Mouse (Mus musculus): ENCODE measurements around the gene Lsamp. TPM values are rescaled to one million over a fixed set of nuclear protein-coding genes. Genes with fewer than 3 reads are reported as not detected.

Gene Lsamp
- total and polyA plus RNA-seq, 3 experiments, result not detected

GRCm38 (mm10) chr16:40656871-40657270 is 672.7 kb downstream of the Lsamp start:
- in situ Hi-C loops (cut with MboI; ENCODE audit: low pct_ligation_motif_present, low pct_unique_long_range_greater_than_20kb, low sequenced_read_pairs), result no loop called here

GRCm38 (mm10) chr16:40685531-40685930 is 701.4 kb downstream of the Lsamp start:
- Histone ChIP-seq H3K36me3 (replicated peaks in 1 of 2; ENCODE audit: control insufficient read depth in 1 of 2, insufficient read depth in 1 of 2, low read length in 1 of 2) (no peaks in the 10 kb centered on the region), H3K4me2 (ENCODE audit: insufficient read depth, low read depth, poor library complexity, severe bottlenecking) (no peak overlapping the region), H3K79me2 (replicated peaks; ENCODE audit: control insufficient read depth, extremely low read depth, insufficient read depth, poor library complexity, severe bottlenecking) (no peaks in the 10 kb centered on the region), H3K9ac (ENCODE audit: insufficient read depth, low read depth) (no peak overlapping the region), H3K9me3 (replicated peaks; ENCODE audit: low read length) (peaks cover 14% of the 10 kb centered on the region), H3K4me3 (replicated peaks in 1 of 3; ENCODE audit: low read depth in 2 of 3, low read length in 2 of 3, poor library complexity in 1 of 3) (no peak overlapping the region), H3K27me3 (replicated peaks) (no peaks in the 10 kb centered on the region), H3K4me1 (ENCODE audit: control insufficient read depth in 1 of 2, insufficient read depth in 2 of 2) (no peaks in the 10 kb centered on the region), H3K27ac (ENCODE audit: insufficient read depth, low read depth) (no peak overlapping the region)
- TF ChIP-seq ZNF384 (IDR thresholded peaks at IDR 0.05; ENCODE audit: low read depth, low read length), result no peak
- TF ChIP-seq JUN (IDR thresholded peaks at IDR 0.05; ENCODE audit: insufficient read depth, low read depth, low read length), result no peak
- no peak for TF ChIP-seq CTCF (conservative IDR thresholded peaks at IDR 0.05 in 1 of 2, IDR thresholded peaks at IDR 0.05 in 1 of 2; ENCODE audit: low read depth in 2 of 2, low read length in 2 of 2)
- no peak for TF ChIP-seq MEF2A (IDR thresholded peaks at IDR 0.05; ENCODE audit: borderline replicate concordance, low read depth, low read length)
- TF ChIP-seq RAD21 (IDR thresholded peaks at IDR 0.05; ENCODE audit: low read depth, low read length), result no peak
- TF ChIP-seq BHLHE40 (IDR thresholded peaks at IDR 0.05; ENCODE audit: low read depth, low read length), result no peak
- no peak for TF ChIP-seq EP300 (IDR thresholded peaks at IDR 0.05; ENCODE audit: low read length)
- no peak for TF ChIP-seq MAX (IDR thresholded peaks at IDR 0.05; ENCODE audit: low read length)
- TF ChIP-seq MYC (IDR thresholded peaks at IDR 0.05; ENCODE audit: low read depth, low read length), result no peak
- TF ChIP-seq CHD1 (IDR thresholded peaks at IDR 0.05; ENCODE audit: low read depth, low read length), result no peak
- TF ChIP-seq UBTF (IDR thresholded peaks at IDR 0.05; ENCODE audit: low read depth, low read length), result no peak
- no peak for TF ChIP-seq CHD2 (IDR thresholded peaks at IDR 0.05; ENCODE audit: low read length)
- no peak for DNase-seq (ENCODE audit: extremely low read depth)
- dilution Hi-C loops (cut with MboI; ENCODE audit: extremely low pct_ligation_motif_present, extremely low pct_unique_long_range_greater_than_20kb, low sequenced_read_pairs), result no loop called here
- in situ Hi-C loops (cut with MboI; ENCODE audit: low pct_ligation_motif_present, low pct_unique_long_range_greater_than_20kb, low sequenced_read_pairs), result no loop called here

More at GRCm38 (mm10) chr16:40656871-40657270, 672.7 kb downstream of the Lsamp start:
- Histone ChIP-seq H3K4me1 (ENCODE audit: control insufficient read depth in 1 of 2, insufficient read depth in 2 of 2) (no peaks in the 10 kb centered on the region), H3K4me3 (replicated peaks in 1 of 3; ENCODE audit: low read depth in 2 of 3, low read length in 2 of 3, poor library complexity in 1 of 3) (no peak overlapping the region), H3K27me3 (replicated peaks) (no peaks in the 10 kb centered on the region), H3K36me3 (replicated peaks in 1 of 2; ENCODE audit: control insufficient read depth in 1 of 2, insufficient read depth in 1 of 2, low read length in 1 of 2) (no peaks in the 10 kb centered on the region), H3K9me3 (replicated peaks; ENCODE audit: low read length) (peaks cover 36% of the 10 kb centered on the region), H3K9ac (ENCODE audit: insufficient read depth, low read depth) (no peak overlapping the region), H3K4me2 (ENCODE audit: insufficient read depth, low read depth, poor library complexity, severe bottlenecking) (no peak overlapping the region), H3K79me2 (replicated peaks; ENCODE audit: control insufficient read depth, extremely low read depth, insufficient read depth, poor library complexity, severe bottlenecking) (no peaks in the 10 kb centered on the region), H3K27ac (ENCODE audit: insufficient read depth, low read depth) (no peak overlapping the region)
- DNase-seq (ENCODE audit: extremely low read depth), result no peak
- TF ChIP-seq JUN (IDR thresholded peaks at IDR 0.05; ENCODE audit: insufficient read depth, low read depth, low read length), result no peak
- TF ChIP-seq UBTF (IDR thresholded peaks at IDR 0.05; ENCODE audit: low read depth, low read length), result no peak
- no peak for TF ChIP-seq BHLHE40 (IDR thresholded peaks at IDR 0.05; ENCODE audit: low read depth, low read length)
- no peak for TF ChIP-seq MAFK (IDR thresholded peaks at IDR 0.05; ENCODE audit: insufficient replicate concordance, low read length)
- dilution Hi-C loops (cut with MboI; ENCODE audit: extremely low pct_ligation_motif_present, extremely low pct_unique_long_range_greater_than_20kb, low sequenced_read_pairs), result no loop called here

- TF ChIP-seq JUN (IDR thresholded peaks at IDR 0.05; ENCODE audit: insufficient read depth, low read depth, low read length) (no peak), GABPA (IDR thresholded peaks at IDR 0.05; ENCODE audit: insufficient replicate concordance, low read depth, low read length) (no peak), RAD21 (IDR thresholded peaks at IDR 0.05; ENCODE audit: low read depth, low read length) (no peak), MYC (IDR thresholded peaks at IDR 0.05; ENCODE audit: low read depth, low read length) (no peak), CHD2 (IDR thresholded peaks at IDR 0.05; ENCODE audit: low read length) (no peak), NELFE (IDR thresholded peaks at IDR 0.05; ENCODE audit: low read depth, low read length) (no peak), ZC3H11A (IDR thresholded peaks at IDR 0.05; ENCODE audit: low read depth, low read length) (no peak), PAX5 (IDR thresholded peaks at IDR 0.05; ENCODE audit: low read length) (no peak), MAFK (IDR thresholded peaks at IDR 0.05; ENCODE audit: insufficient replicate concordance, low read length) (no peak), IRF4 (IDR thresholded peaks at IDR 0.05; ENCODE audit: low read depth, low read length) (no peak), HCFC1 (IDR thresholded peaks at IDR 0.05; ENCODE audit: low read depth, low read length) (no peak), ZNF384 (IDR thresholded peaks at IDR 0.05; ENCODE audit: low read depth, low read length) (no peak), E2F4 (IDR thresholded peaks at IDR 0.05; ENCODE audit: insufficient replicate concordance, low read depth, low read length) (no peak), BHLHE40 (IDR thresholded peaks at IDR 0.05; ENCODE audit: low read depth, low read length) (no peak), TBP (conservative IDR thresholded peaks at IDR 0.05; ENCODE audit: low read depth, low read length) (no peak), JUND (conservative IDR thresholded peaks at IDR 0.05; ENCODE audit: low read depth, low read length) (no peak), ETS1 (conservative IDR thresholded peaks at IDR 0.05; ENCODE audit: low read depth, low read length) (no peak), TCF12 (IDR thresholded peaks at IDR 0.05; ENCODE audit: low read depth, low read length) (no peak), MAX (IDR thresholded peaks at IDR 0.05; ENCODE audit: low read length) (no peak), SIN3A (IDR thresholded peaks at IDR 0.05; ENCODE audit: low read length) (no peak)
- dilution Hi-C loops (cut with MboI; ENCODE audit: extremely low pct_ligation_motif_present, extremely low pct_unique_long_range_greater_than_20kb, low sequenced_read_pairs), result no loop called here
- Histone ChIP-seq H3K9ac (ENCODE audit: insufficient read depth, low read depth) (no peak overlapping the region), H3K4me1 (ENCODE audit: control insufficient read depth in 1 of 2, insufficient read depth in 2 of 2) (no peaks in the 10 kb centered on the region), H3K27ac (ENCODE audit: insufficient read depth, low read depth) (no peak overlapping the region), H3K27me3 (replicated peaks) (no peaks in the 10 kb centered on the region), H3K36me3 (replicated peaks in 1 of 2; ENCODE audit: control insufficient read depth in 1 of 2, insufficient read depth in 1 of 2, low read length in 1 of 2) (no peaks in the 10 kb centered on the region), H3K4me2 (ENCODE audit: insufficient read depth, low read depth, poor library complexity, severe bottlenecking) (no peak overlapping the region), H3K4me3 (replicated peaks in 1 of 3; ENCODE audit: low read depth in 2 of 3, low read length in 2 of 3, poor library complexity in 1 of 3) (no peak overlapping the region), H3K9me3 (replicated peaks; ENCODE audit: low read length) (peaks cover 47% of the 10 kb centered on the region), H3K79me2 (replicated peaks; ENCODE audit: control insufficient read depth, extremely low read depth, insufficient read depth, poor library complexity, severe bottlenecking) (no peaks in the 10 kb centered on the region)
- in situ Hi-C loops (cut with MboI; ENCODE audit: low pct_ligation_motif_present, low pct_unique_long_range_greater_than_20kb, low sequenced_read_pairs), result no loop called here
- no peak for DNase-seq (ENCODE audit: extremely low read depth)
Measured at GRCm38 (mm10) chr16:40692292-40692691, 708.1 kb downstream of the Lsamp start.
